Mouse (Mus musculus) duodenum, adult 2 months (tissue): ENCODE data around the gene Insl5. TPM values are rescaled to one million over a fixed set of nuclear protein-coding genes. Genes with fewer than 3 reads are reported as not detected.

Experiments used
- polyA plus RNA-seq: library from polyadenylated mRNA; depleted of rRNA; stranded (reverse); fragments of >200 nt; gene quantifications from 2 replicates; pipeline ENCODE4 v1.2.3, GENCODE M21; 2012; ENCODE audit warnings: low replicate concordance; rRNA removed

The Insl5 gene
- polyA plus RNA-seq, result not detected in 2 replicates

GRCm38 (mm10) chr4:103026621-103027020 is at the start of gene Insl5:
Insl5 (minus strand) TSS chr4:103026842.

GRCm38 (mm10) chr4:102978440-102978839 is 48.2 kb downstream of the Insl5 start, which contains the start of gene Tctex1d1:
Tctex1d1 (plus strand) TSS chr4:102978606.

Other genes with a start within 250 kb of the Insl5 start
- gene Tctex1d1, start 48.2 kb downstream of the Insl5 start, polyA plus RNA-seq, result not detected in 2 replicates
- 2.5 and 2.6 TPM in 2 replicates for gene Mier1, start 87.5 kb upstream of the Insl5 start, polyA plus RNA-seq
- 0.18 and 0.21 TPM in 2 replicates for gene Wdr78, start 87.7 kb upstream of the Insl5 start, polyA plus RNA-seq
- gene Slc35d1, start 188.3 kb upstream of the Insl5 start, polyA plus RNA-seq, result 4.6 and 5.1 TPM in 2 replicates